Mouse (Mus musculus) testis, adult 2 months (tissue): ENCODE results near the gene Frem2. TPM values are rescaled to one million over a fixed set of nuclear protein-coding genes. Genes with fewer than 3 reads are reported as not detected.

Experiments
- H3K27ac ChIP-seq: fragments of 200-500 bp; 2 replicates; pipeline ENCODE4 v1.5.1; 2012; ENCODE audit warnings: low read depth, low read length; ENCODE audit not compliant: control insufficient read depth, insufficient read depth
- H3K27me3 ChIP-seq: fragments of 200-500 bp; 2 replicates; pipeline ENCODE4 v1.6.1; 2012; ENCODE audit warnings: mild to moderate bottlenecking, low read length, moderate library complexity; ENCODE audit not compliant: control insufficient read depth, insufficient read depth
- H3K36me3 ChIP-seq: fragments of 200-500 bp; 2 replicates; pipeline ENCODE4 v1.6.1; 2012; ENCODE audit warnings: mild to moderate bottlenecking, low read length; ENCODE audit not compliant: control insufficient read depth, insufficient read depth
- H3K4me1 ChIP-seq: fragments of 200-500 bp; 2 replicates; pipeline ENCODE4 v1.6.1; 2012; ENCODE audit warnings: low read length; ENCODE audit not compliant: control insufficient read depth, insufficient read depth
- H3K4me3 ChIP-seq: fragments of 200-500 bp; 2 replicates; pipeline ENCODE4 v1.5.1; 2012; ENCODE audit warnings: low read depth, mild to moderate bottlenecking, low read length, moderate library complexity, mixed read lengths; ENCODE audit not compliant: control insufficient read depth
- CTCF ChIP-seq: fragments of 200-500 bp; IDR thresholded peaks from 2 replicates; pipeline ENCODE4 v1.5.1; 2012; ENCODE audit warnings: low read depth, mild to moderate bottlenecking, inconsistent platforms, low read length, moderate library complexity; ENCODE audit not compliant: control insufficient read depth, insufficient read depth, insufficient replicate concordance
- POLR2A ChIP-seq: fragments of 200-500 bp; IDR thresholded peaks from 2 replicates; pipeline ENCODE4 v1.6.1; 2012; ENCODE audit warnings: low read depth, mild to moderate bottlenecking, inconsistent platforms, low read length, moderate library complexity; ENCODE audit not compliant: control insufficient read depth
- polyA plus RNA-seq: library from polyadenylated mRNA; depleted of rRNA; stranded (reverse); fragments of >200 nt; gene quantifications from 2 replicates; pipeline ENCODE4 v1.2.3, GENCODE M21; 2012

Gene Frem2
- polyA plus RNA-seq, 1 experiment: 0.98 TPM

- no peak for TF ChIP-seq CTCF
- TF ChIP-seq POLR2A: no peak
- Histone ChIP-seq H3K27ac (no peak overlapping the region), H3K36me3 (no peaks in the 10 kb centered on the region), H3K4me1 (no peaks in the 10 kb centered on the region), H3K27me3 (no peaks in the 10 kb centered on the region), H3K4me3 (no peak overlapping the region)
Observed at GRCm38 (mm10) chr3:53609851-53610250, 47.3 kb downstream of the Frem2 start.

- Histone ChIP-seq H3K27ac (no peak overlapping the region), H3K4me3 (no peak overlapping the region), H3K4me1 (no peaks in the 10 kb centered on the region), H3K36me3 (no peaks in the 10 kb centered on the region), H3K27me3 (no peaks in the 10 kb centered on the region)
- TF ChIP-seq POLR2A (no peak), CTCF (no peak)
Observed at GRCm38 (mm10) chr3:53600140-53600539, 57.0 kb downstream of the Frem2 start.

- no peaks in the 10 kb centered on the region for H3K4me1 ChIP-seq
- H3K4me3 ChIP-seq: no peak overlapping the region
- no peak overlapping the region for H3K27ac ChIP-seq
- no peaks in the 10 kb centered on the region for H3K36me3 ChIP-seq
- TF ChIP-seq CTCF (no peak), POLR2A (no peak)
- H3K27me3 ChIP-seq: no peaks in the 10 kb centered on the region
Observed at GRCm38 (mm10) chr3:53599315-53599714, 57.8 kb downstream of the Frem2 start.

GRCm38 (mm10) chr3:53598153-53598800, 58.9 kb downstream of the Frem2 start:
- TF ChIP-seq CTCF (no peak), POLR2A (no peak)
- Histone ChIP-seq H3K27me3 (no peaks in the 10 kb centered on the region), H3K4me3 (no peak overlapping the region), H3K4me1 (no peaks in the 10 kb centered on the region), H3K36me3 (no peaks in the 10 kb centered on the region), H3K27ac (no peak overlapping the region)

GRCm38 (mm10) chr3:53594471-53594870, 62.7 kb downstream of the Frem2 start:
- no peaks in the 10 kb centered on the region for H3K36me3 ChIP-seq
- H3K27ac ChIP-seq: no peak overlapping the region
- H3K4me1 ChIP-seq: no peaks in the 10 kb centered on the region
- no peak for TF ChIP-seq POLR2A
- TF ChIP-seq CTCF: no peak
- no peak overlapping the region for H3K4me3 ChIP-seq
- H3K27me3 ChIP-seq: no peaks in the 10 kb centered on the region

DNA sequence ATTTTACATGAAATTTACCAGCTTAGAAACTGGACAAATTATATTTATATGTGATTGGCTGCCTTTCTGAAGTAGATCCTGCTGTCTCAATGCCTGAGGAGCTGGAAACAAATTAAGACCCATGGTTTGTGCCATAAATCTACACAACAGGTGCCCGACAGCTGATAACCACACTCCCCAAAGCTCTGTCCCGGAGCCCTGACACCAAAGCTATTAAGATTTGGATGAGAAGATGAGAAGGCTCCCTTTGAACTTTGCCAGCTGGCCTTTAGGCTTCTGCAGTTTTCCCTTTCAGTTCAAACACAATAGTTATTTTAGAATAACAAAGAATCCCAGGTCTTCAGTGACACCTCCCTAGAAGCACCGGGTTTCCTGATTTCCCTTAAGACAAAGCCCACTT, 63.4 kb downstream of the Frem2 start:
- no peak for TF ChIP-seq CTCF
- TF ChIP-seq POLR2A: no peak

GRCm38 (mm10) chr3:53592036-53592435, 65.1 kb downstream of the Frem2 start:
- TF ChIP-seq POLR2A: no peak
- no peak for TF ChIP-seq CTCF
- no peak overlapping the region for H3K27ac ChIP-seq
- H3K4me3 ChIP-seq: no peak overlapping the region
- no peaks in the 10 kb centered on the region for H3K4me1 ChIP-seq
- H3K36me3 ChIP-seq: no peaks in the 10 kb centered on the region
- H3K27me3 ChIP-seq: no peaks in the 10 kb centered on the region

More for the DNA sequence above, 63.4 kb downstream of the Frem2 start:
- Histone ChIP-seq H3K36me3 (no peaks in the 10 kb centered on the region), H3K4me1 (no peaks in the 10 kb centered on the region), H3K27ac (no peak overlapping the region), H3K4me3 (no peak overlapping the region), H3K27me3 (no peaks in the 10 kb centered on the region)
